Mouse (Mus musculus): ENCODE measurements around the gene Gm28035. TPM values are rescaled to one million over a fixed set of nuclear protein-coding genes. Genes with fewer than 3 reads are reported as not detected.

Gene Gm28035
- total RNA-seq (2021), result 1 to 10 TPM; 6.7 to 7.3 TPM
- long read RNA-seq, experiment 1, partial matches to known transcripts, result 0 of 3 reads
- long read RNA-seq, experiment 1, other reads (novel, unspliced or antisense), result 3 of 3 reads
- long read RNA-seq, experiment 2, partial matches to known transcripts, result 0 of 5 reads
- long read RNA-seq, experiment 2, other reads (novel, unspliced or antisense), result 5 of 5 reads

- DNase-seq (ENCODE audit: low spot score in 2 of 2), result no peak
Observed at GRCm38 (mm10) chr2:30240267-30240666, at the start of gene Gm28035. TSS of gene Gm28035 (plus strand) at chr2:30240567.

GRCm38 (mm10) chr2:30191790-30192580 lies 48.4 kb upstream of the Gm28035 start:
- no peak for DNase-seq (ENCODE audit: low spot score in 2 of 2)

GRCm38 (mm10) chr2:30194656-30195055 lies 45.7 kb upstream of the Gm28035 start:
- no peak for DNase-seq (ENCODE audit: low spot score in 2 of 2)

GRCm38 (mm10) chr2:30198021-30198420 lies 42.3 kb upstream of the Gm28035 start:
- no peak for DNase-seq (ENCODE audit: low spot score in 2 of 2)

- DNase-seq (ENCODE audit: low spot score in 2 of 2), result no peak
Observed at GRCm38 (mm10) chr2:30199984-30200383, 40.4 kb upstream of the Gm28035 start.

- no peak for DNase-seq (ENCODE audit: low spot score in 2 of 2)
Observed at GRCm38 (mm10) chr2:30200388-30200925, 39.9 kb upstream of the Gm28035 start.

- DNase-seq (ENCODE audit: low spot score in 2 of 2), result no peak
Observed at GRCm38 (mm10) chr2:30203439-30203838, 36.9 kb upstream of the Gm28035 start.

- DNase-seq (ENCODE audit: low spot score in 2 of 2), result no peak
Observed at GRCm38 (mm10) chr2:30205255-30205628, 35.1 kb upstream of the Gm28035 start.

GRCm38 (mm10) chr2:30205629-30206357 lies 34.6 kb upstream of the Gm28035 start, which contains the start of gene Kyat1:
TSS of gene Kyat1 (minus strand) at chr2:30205847.
- DNase-seq (ENCODE audit: low spot score in 2 of 2), result peak; percentile 88 to 95

GRCm38 (mm10) chr2:30207401-30207800 lies 33.0 kb upstream of the Gm28035 start:
- no peak for DNase-seq (ENCODE audit: low spot score in 2 of 2)

- no peak for DNase-seq (ENCODE audit: low spot score in 2 of 2)
Observed at GRCm38 (mm10) chr2:30207886-30208285, 32.5 kb upstream of the Gm28035 start.

- no peak for DNase-seq (ENCODE audit: low spot score in 2 of 2)
Observed at GRCm38 (mm10) chr2:30211408-30212168, 28.8 kb upstream of the Gm28035 start.

GRCm38 (mm10) chr2:30212169-30212545 lies 28.2 kb upstream of the Gm28035 start:
- no peak for DNase-seq (ENCODE audit: low spot score in 2 of 2)

GRCm38 (mm10) chr2:30212951-30213350 lies 27.4 kb upstream of the Gm28035 start:
- DNase-seq (ENCODE audit: low spot score in 2 of 2), result no peak

GRCm38 (mm10) chr2:30214745-30215144 lies 25.6 kb upstream of the Gm28035 start:
- no peak for DNase-seq (ENCODE audit: low spot score in 2 of 2)

GRCm38 (mm10) chr2:30215493-30215892 lies 24.9 kb upstream of the Gm28035 start:
- no peak for DNase-seq (ENCODE audit: low spot score in 2 of 2)

GRCm38 (mm10) chr2:30216293-30216692 lies 24.1 kb upstream of the Gm28035 start:
- no peak for DNase-seq (ENCODE audit: low spot score in 2 of 2)

- no peak for DNase-seq (ENCODE audit: low spot score in 2 of 2)
Observed at GRCm38 (mm10) chr2:30235593-30235992, 4.8 kb upstream of the Gm28035 start.

- no peak for DNase-seq (ENCODE audit: low spot score in 2 of 2)
Observed at GRCm38 (mm10) chr2:30236426-30237198, 3.8 kb upstream of the Gm28035 start.

GRCm38 (mm10) chr2:30237199-30237880 lies 3.0 kb upstream of the Gm28035 start, which contains the start of gene Lrrc8a:
TSS of gene Lrrc8a (plus strand) at chr2:30237715.
- DNase-seq (ENCODE audit: low spot score in 2 of 2), result peak; percentile 99 to 100

Measured in layer of hippocampus, postnatal 14 days (tissue).